Mouse (Mus musculus): ENCODE data around the gene Kcnma1. TPM values are rescaled to one million over a fixed set of nuclear protein-coding genes. Genes with fewer than 3 reads are reported as not detected.

Gene Kcnma1
- polyA plus RNA-seq, 2 experiments = 5.4 to 8.5 TPM

- peaks cover 3% of the 10 kb centered on the region; the same call in 1 of the 2 replicates for H3K4me1 ChIP-seq (ENCODE audit: control insufficient read depth, insufficient read depth, low read length)
- TF ChIP-seq POLR2A (IDR thresholded peaks at IDR 0.05; ENCODE audit: borderline replicate concordance, extremely low read depth, insufficient read depth, insufficient read length) = no peak
- no peak overlapping the region for H3K27ac ChIP-seq (replicated peaks; ENCODE audit: low read depth, low read length)
- no peak overlapping the region for H3K9ac ChIP-seq (ENCODE audit: low read depth, low read length, severe bottlenecking)
- no peak overlapping the region for H3K4me3 ChIP-seq (replicated peaks; ENCODE audit: low read length)
- no peak for ATAC-seq (ENCODE audit: low FRiP score, low read depth)
- H3K9me3 ChIP-seq (ENCODE audit: control insufficient read depth, low read length) = no peaks in the 10 kb centered on the region
- no peaks in the 10 kb centered on the region for H3K36me3 ChIP-seq (ENCODE audit: control insufficient read depth, insufficient read depth, low read length)
- no peak overlapping the region for H3K4me2 ChIP-seq (replicated peaks; ENCODE audit: low read depth, low read length, severe bottlenecking)
- no peak for DNase-seq (ENCODE audit: low spot score)
- 42% methylated on average over 4 of the region's 4 CpGs for WGBS
- no peaks in the 10 kb centered on the region for H3K27me3 ChIP-seq (ENCODE audit: control insufficient read depth, insufficient read depth, low read length)
Observed at GRCm38 (mm10) chr14:23266554-23267309, 747.6 kb downstream of the Kcnma1 start.

DNA sequence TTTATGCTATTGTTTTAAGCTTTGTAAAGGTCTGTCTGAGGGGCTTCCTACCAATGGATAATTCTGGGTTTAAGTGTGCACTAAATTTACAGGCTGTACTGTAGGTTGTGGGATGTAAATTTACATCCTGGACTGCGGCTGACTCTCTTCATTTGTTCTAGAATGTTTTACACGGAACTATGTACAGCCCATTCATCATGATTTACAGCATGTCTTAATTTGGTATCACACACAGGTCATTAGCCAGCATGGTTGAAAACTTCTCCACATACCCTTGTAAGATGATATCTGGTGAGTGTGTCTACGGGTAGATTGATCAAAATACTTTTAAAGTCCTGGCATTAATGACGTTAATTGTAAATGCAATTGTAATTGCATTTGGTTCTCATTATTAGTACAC, 761.1 kb downstream of the Kcnma1 start:
- Histone ChIP-seq H3K4me1 (ENCODE audit: control insufficient read depth, insufficient read depth, low read length) (no peaks in the 10 kb centered on the region), H3K27ac (replicated peaks; ENCODE audit: low read depth, low read length) (no peak overlapping the region), H3K27me3 (ENCODE audit: control insufficient read depth, insufficient read depth, low read length) (no peaks in the 10 kb centered on the region), H3K36me3 (ENCODE audit: control insufficient read depth, insufficient read depth, low read length) (no peaks in the 10 kb centered on the region), H3K9ac (ENCODE audit: low read depth, low read length, severe bottlenecking) (no peak overlapping the region), H3K9me3 (ENCODE audit: control insufficient read depth, low read length) (no peaks in the 10 kb centered on the region), H3K4me3 (replicated peaks; ENCODE audit: low read length) (no peak overlapping the region), H3K4me2 (replicated peaks; ENCODE audit: low read depth, low read length, severe bottlenecking) (no peak overlapping the region)
- DNase-seq (ENCODE audit: low spot score) (no peak), ATAC-seq (ENCODE audit: low FRiP score, low read depth) (no peak)
- 46% methylated on average over 4 of the region's 4 CpGs for WGBS
- no peak for TF ChIP-seq POLR2A (IDR thresholded peaks at IDR 0.05; ENCODE audit: borderline replicate concordance, extremely low read depth, insufficient read depth, insufficient read length)

DNA sequence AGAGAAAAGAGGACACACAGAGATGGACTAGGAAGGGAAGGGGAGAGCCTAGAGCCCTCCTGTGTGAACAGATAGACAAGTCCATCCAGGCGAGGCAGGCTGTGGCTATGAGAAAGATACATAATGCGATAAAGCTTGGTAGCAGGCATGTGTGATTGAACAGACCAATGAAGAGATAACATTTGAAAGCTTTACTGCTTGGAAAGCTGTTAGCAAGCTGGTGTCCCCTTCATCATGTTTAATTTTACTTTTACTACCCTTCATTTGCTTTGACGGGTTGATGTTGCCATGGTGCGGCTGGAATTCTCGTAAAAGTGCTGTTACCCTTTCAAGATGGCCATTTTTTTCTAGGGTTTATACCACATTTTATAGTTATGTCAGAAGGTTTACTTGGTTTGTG, 769.8 kb downstream of the Kcnma1 start:
- 18% methylated on average over 5 of the region's 5 CpGs for WGBS
- H3K4me2 ChIP-seq (replicated peaks; ENCODE audit: low read depth, low read length, severe bottlenecking) = no peak overlapping the region
- H3K4me1 ChIP-seq (ENCODE audit: control insufficient read depth, insufficient read depth, low read length) = no peaks in the 10 kb centered on the region; the same call in none of the 2 replicates
- H3K36me3 ChIP-seq (ENCODE audit: control insufficient read depth, insufficient read depth, low read length) = no peaks in the 10 kb centered on the region
- ATAC-seq (ENCODE audit: low FRiP score, low read depth) (no peak), DNase-seq (ENCODE audit: low spot score) (peak; percentile 17)
- TF ChIP-seq POLR2A (IDR thresholded peaks at IDR 0.05; ENCODE audit: borderline replicate concordance, extremely low read depth, insufficient read depth, insufficient read length) = no peak
- H3K27ac ChIP-seq (replicated peaks; ENCODE audit: low read depth, low read length) = no peak overlapping the region
- H3K4me3 ChIP-seq (replicated peaks; ENCODE audit: low read length) = no peak overlapping the region
- H3K27me3 ChIP-seq (ENCODE audit: control insufficient read depth, insufficient read depth, low read length) = no peaks in the 10 kb centered on the region
- no peaks in the 10 kb centered on the region for H3K9me3 ChIP-seq (ENCODE audit: control insufficient read depth, low read length)
- no peak overlapping the region for H3K9ac ChIP-seq (ENCODE audit: low read depth, low read length, severe bottlenecking)

DNA sequence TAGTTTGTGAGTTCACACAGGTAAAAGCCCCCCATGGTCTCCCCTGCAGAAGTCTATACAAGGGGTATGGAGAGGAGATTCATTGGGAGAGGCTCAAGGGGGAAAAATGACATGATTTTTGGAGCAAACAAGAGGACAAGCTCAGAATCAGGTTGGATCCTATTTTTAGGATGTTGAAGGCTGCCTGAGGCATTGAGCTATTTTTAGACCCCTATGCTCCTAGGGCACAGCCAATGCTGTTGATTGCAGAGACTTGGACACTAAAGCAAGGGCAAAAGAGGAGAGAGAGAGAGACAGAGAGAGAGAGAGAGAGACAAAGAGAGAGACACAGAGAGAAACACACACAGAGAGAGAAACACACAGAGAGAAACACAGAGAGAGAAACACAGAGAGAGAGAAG, 770.4 kb downstream of the Kcnma1 start:
- Histone ChIP-seq H3K9me3 (ENCODE audit: control insufficient read depth, low read length) (no peaks in the 10 kb centered on the region), H3K4me3 (replicated peaks; ENCODE audit: low read length) (no peak overlapping the region), H3K27me3 (ENCODE audit: control insufficient read depth, insufficient read depth, low read length) (no peaks in the 10 kb centered on the region), H3K36me3 (ENCODE audit: control insufficient read depth, insufficient read depth, low read length) (no peaks in the 10 kb centered on the region), H3K4me1 (ENCODE audit: control insufficient read depth, insufficient read depth, low read length) (no peaks in the 10 kb centered on the region; the same call in none of the 2 replicates), H3K27ac (replicated peaks; ENCODE audit: low read depth, low read length) (no peak overlapping the region), H3K4me2 (replicated peaks; ENCODE audit: low read depth, low read length, severe bottlenecking) (no peak overlapping the region), H3K9ac (ENCODE audit: low read depth, low read length, severe bottlenecking) (no peak overlapping the region)
- no peak for ATAC-seq (ENCODE audit: low FRiP score, low read depth)
- no peak for TF ChIP-seq POLR2A (IDR thresholded peaks at IDR 0.05; ENCODE audit: borderline replicate concordance, extremely low read depth, insufficient read depth, insufficient read length)
- no peak for DNase-seq (ENCODE audit: low spot score)

Other genes starting within 250 kb of the Kcnma1 start
- 83.5 and 107 TPM in 2 replicates for gene Dlg5, start 231.4 kb upstream of the Kcnma1 start, polyA plus RNA-seq (2012; rRNA removed)
- 42.6 and 45.4 TPM in 2 replicates for gene Dlg5, start 231.4 kb upstream of the Kcnma1 start, polyA plus RNA-seq (2014; fragmentation: Nextera tagmentation; extraction: Ambion mirVana)

All from limb, embryonic 14.5 days (tissue).